Mouse (Mus musculus): Measurements from ENCODE around the gene Ints11.
A peak's percentile ranks its signal among the peaks of the same experiment; 100 is the strongest.

GRCm38 (mm10) chr4:155831205-155831766, 38.1 kb upstream of the Ints11 start, which contains the start of gene Aurkaip1:
- TF ChIP-seq CTCF (IDR thresholded peaks at IDR 0.05; ENCODE audit: insufficient read depth, low read depth, low read length) = peak; percentile 41; the same call in 1 of the 2 replicates
- peak; percentile 12 for TF ChIP-seq POLR2A (IDR thresholded peaks at IDR 0.05; ENCODE audit: insufficient read depth, low read depth, low read length)

Data from olfactory bulb, adult 2 months (tissue).